Mouse (Mus musculus) thymus, postnatal 25 days (tissue): ENCODE data around the gene Rassf10.

Source experiments
- DNase-seq: peaks from one replicate; pipeline ENCODE4 v3.0.0; 2022

The Rassf10 gene

GRCm38 (mm10) chr7:112966382-112966781 is 12.6 kb downstream of the Rassf10 start:
- no peak for DNase-seq

DNA sequence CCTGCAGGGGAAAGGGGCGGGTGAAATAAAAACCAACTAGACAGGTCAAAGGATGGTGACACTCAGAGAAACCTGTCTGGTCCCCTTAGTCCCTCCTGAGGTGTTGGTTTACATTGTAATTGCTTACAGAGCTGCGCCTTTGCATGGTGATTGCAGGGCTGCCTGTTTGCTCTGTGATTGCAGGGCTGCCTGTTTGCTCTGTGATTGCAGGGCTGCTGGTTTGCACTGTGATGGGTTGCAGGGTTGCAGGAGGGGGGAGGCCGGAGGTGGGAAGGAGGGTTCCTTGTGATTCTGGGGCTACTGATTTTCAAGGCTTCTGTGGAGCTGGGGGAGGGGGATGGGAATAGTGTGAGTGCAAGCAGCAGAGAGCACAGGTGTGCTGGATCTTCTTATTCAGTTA is 13.0 kb downstream of the Rassf10 start:
- DNase-seq: no peak

DNA sequence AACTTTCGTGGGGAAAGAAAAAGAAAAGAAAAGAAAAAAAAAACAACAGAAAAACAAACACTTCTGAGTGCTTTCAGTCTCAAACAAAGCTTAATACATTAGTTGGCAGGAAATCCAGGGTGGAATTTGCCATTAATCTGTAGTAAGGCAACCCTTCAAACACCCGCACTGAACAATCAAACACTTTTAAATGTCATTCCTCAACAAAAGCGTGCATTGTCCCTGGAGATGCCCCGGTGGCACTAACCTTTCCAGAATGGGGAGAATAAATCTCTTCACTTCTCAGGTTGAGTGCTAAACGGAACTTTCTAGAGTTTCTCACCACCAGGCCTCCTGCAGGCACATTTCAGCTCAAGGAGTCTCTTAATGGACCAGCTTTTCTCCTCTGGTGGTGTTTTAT is 29.6 kb downstream of the Rassf10 start:
- no peak for DNase-seq

DNA sequence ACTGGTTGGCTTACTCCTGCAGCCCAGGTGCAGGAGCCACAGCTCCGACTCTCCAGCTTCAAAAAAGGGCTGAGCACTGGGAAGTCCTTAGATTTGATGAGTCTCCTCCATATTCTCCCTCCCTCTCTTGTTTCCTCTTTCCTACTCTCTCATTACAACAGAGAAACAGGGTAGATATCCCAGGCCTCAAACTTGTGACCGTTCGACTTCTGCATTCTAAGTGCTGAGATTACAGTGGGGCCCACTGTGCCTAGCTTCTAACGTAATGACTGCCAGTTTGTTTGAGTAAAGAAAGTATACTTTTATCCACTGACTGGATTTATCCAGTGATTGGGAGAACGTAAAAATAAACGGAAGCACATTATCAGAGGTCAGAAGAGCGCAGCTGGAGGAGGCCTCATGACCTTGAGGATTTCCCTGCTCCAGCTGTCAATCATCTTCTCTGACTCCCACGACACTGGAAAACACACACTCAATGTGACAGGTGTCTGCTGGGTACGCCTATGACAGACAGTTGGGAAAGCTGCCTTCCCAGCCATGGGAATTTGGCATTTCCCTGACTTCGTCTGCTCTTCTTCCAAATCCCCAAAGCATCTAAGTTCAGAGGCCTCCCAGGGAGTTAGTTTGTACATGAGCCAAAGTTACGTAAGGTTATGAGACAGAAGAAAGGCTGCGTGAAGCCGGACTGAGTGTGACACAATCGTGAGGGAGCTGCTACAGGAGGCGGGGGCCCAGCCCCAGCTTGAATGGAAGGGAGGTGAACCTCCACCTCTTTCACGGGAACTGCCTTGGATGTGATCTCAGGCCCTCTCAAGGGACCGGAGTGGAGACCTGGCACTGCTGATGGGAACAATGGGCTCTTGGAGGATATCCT is 31.2 kb downstream of the Rassf10 start:
- no peak for DNase-seq

DNA sequence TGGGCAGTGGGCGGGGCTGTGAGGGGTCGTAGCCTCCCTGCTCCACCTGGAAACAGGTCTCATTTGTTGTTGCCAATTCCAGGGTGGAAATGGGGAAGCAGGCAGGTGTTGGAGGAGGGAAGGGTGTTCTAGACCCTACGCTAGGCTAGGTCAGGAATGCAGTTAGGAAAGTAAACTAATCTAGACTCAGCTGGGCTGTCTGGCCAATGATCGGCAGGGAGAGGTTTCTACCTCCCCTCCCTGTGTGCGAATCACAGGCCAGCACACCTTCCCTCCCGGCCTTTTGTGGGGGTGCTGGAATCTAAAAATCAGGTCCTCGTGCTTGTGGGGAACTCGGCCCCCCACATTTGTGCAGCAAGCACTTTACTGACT is 31.8 kb downstream of the Rassf10 start:
- DNase-seq: no peak

GRCm38 (mm10) chr7:112992928-112993327 is 39.2 kb downstream of the Rassf10 start:
- no peak for DNase-seq

GRCm38 (mm10) chr7:113003565-113004255 is 49.9 kb downstream of the Rassf10 start:
- DNase-seq: no peak

DNA sequence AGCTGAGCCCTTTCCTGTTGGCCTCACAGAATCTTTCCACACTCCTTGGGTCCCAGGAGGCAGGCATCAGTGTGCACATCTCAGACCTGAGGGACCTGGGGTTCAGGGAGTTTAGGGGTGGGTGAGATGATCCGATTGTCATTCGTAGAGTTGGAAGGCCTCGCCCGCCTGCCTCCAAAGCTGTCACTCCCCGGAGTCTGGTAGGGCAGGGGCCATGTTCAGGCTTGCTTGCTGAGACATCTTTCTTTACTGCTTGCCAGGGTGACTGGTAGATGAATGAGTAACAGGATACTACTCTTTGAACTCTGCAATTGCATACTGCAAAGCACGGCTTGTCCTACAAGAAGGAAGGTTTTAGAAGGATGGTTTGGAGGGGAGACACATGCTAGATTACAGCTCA is 52.0 kb downstream of the Rassf10 start:
- DNase-seq: no peak
